Mouse (Mus musculus): Measurements from ENCODE around the gene Il10. TPM values are rescaled to one million over a fixed set of nuclear protein-coding genes. Genes with fewer than 3 reads are reported as not detected.

Il10 gene
- polyA plus RNA-seq, 1 experiment = not detected

DNA sequence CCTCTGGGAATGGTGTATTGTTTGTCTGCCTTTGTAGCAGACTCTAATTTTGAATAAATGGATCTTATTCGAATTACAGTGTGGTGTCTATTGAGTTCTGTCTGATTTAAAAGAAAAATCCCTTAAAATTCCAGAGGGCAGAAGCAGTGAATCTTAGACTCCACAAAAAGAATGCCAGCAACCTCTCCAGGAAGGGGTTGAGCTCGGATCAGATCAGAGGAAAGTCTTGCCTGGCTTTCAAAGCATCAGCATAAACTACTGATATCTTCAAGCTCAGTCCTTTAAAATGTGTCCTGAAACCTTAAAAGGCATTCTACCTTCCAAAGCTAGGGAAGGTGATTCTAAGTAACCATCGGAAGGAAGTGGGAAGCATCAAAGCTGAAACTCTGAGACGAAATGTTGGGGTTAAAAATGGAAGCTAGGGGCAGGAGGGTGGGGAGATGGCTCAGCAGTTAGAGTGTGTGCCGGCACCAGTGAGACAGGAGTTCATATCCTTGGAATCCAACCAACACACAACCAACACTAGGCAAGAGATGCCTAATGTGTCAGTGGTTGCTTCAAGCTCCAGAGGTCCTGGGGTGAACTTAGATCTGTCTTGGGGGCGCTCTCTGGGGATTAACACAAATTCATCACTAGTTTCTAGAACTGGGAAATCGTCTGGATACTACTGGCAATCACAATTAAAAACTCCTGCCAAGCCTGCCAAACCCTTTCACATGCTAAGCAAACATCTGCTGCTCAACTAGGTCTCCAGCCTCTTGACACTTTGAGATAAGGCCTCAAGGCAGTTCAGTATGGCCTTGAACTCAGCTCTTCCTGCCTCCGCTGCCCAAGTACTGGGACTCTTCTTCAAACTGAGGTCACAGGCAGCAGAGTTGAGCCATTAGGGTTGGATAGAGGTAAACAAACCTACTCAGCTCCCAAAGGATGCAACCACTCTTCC lies 5.5 kb downstream of the Il10 start:
- H3K4me1 ChIP-seq (ENCODE audit: control insufficient read depth) = peaks cover 27% of the 10 kb centered on the region
- no peaks in the 10 kb centered on the region for H3K9me3 ChIP-seq (ENCODE audit: control insufficient read depth, low read length)
- TF ChIP-seq TAL1 (IDR thresholded peaks at IDR 0.05; ENCODE audit: low read length) = no peak
- no peak for TF ChIP-seq GATA1 (IDR thresholded peaks at IDR 0.05; ENCODE audit: low read length)
- no peaks in the 10 kb centered on the region for H3K36me3 ChIP-seq (ENCODE audit: control insufficient read depth)
- H3K27me3 ChIP-seq (ENCODE audit: control insufficient read depth) = peaks cover 20% of the 10 kb centered on the region
- H3K4me3 ChIP-seq (replicated peaks) = no peak overlapping the region

DNA sequence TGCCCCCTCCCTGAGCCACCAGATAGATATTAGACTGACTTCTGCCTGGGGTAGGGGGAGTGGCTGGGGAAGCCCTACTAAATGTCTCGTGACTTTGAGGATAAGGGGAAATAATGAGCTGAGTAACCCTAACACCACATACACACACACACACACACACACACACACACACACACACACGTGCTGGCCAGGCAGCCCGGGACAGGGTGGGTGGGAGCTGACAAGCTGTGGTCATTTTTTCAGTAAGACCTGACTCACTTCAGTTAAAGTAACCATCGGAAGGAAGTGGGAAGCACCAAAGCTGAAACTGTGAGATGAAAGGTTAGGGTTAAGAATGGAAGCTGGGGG lies 6.2 kb downstream of the Il10 start:
- H3K36me3 ChIP-seq (ENCODE audit: control insufficient read depth) = no peaks in the 10 kb centered on the region
- no peaks in the 10 kb centered on the region for H3K9me3 ChIP-seq (ENCODE audit: control insufficient read depth, low read length)
- TF ChIP-seq TAL1 (IDR thresholded peaks at IDR 0.05; ENCODE audit: low read length) (no peak), GATA1 (IDR thresholded peaks at IDR 0.05; ENCODE audit: low read length) (no peak)
- H3K27me3 ChIP-seq (ENCODE audit: control insufficient read depth) = peaks cover 16% of the 10 kb centered on the region
- peaks cover 29% of the 10 kb centered on the region for H3K4me1 ChIP-seq (ENCODE audit: control insufficient read depth)
- no peak overlapping the region for H3K4me3 ChIP-seq (replicated peaks)

DNA sequence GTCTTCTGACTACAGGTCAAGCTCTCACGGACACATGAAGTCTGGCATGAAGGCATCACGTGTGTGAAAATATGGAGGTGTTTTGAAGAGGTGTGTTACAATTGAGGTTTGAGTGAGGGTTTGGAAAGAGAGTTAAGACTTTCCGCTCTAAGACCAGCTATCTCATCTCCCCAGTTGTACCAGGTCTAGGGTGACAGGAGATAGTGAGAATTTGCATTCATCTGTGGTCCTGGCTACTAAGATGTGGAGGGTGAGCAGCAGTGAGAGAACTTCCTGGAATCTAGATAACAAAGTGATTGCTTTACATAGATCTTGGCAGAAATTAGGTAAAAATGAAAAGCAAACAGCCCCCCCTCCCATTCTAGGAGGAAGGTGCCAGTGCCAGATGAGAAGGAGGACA lies 9.6 kb downstream of the Il10 start:
- no peaks in the 10 kb centered on the region for H3K27me3 ChIP-seq (ENCODE audit: control insufficient read depth)
- 0 out of 3 replicates have a peak, but pooled peaks have one; percentile 15 for TF ChIP-seq TAL1 (IDR thresholded peaks at IDR 0.05; ENCODE audit: low read length)
- TF ChIP-seq GATA1 (IDR thresholded peaks at IDR 0.05; ENCODE audit: low read length) = no peak
- no peaks in the 10 kb centered on the region for H3K36me3 ChIP-seq (ENCODE audit: control insufficient read depth)
- no peak overlapping the region for H3K4me3 ChIP-seq (replicated peaks)
- H3K4me1 ChIP-seq (ENCODE audit: control insufficient read depth) = peaks cover 29% of the 10 kb centered on the region
- H3K9me3 ChIP-seq (ENCODE audit: control insufficient read depth, low read length) = no peaks in the 10 kb centered on the region

DNA sequence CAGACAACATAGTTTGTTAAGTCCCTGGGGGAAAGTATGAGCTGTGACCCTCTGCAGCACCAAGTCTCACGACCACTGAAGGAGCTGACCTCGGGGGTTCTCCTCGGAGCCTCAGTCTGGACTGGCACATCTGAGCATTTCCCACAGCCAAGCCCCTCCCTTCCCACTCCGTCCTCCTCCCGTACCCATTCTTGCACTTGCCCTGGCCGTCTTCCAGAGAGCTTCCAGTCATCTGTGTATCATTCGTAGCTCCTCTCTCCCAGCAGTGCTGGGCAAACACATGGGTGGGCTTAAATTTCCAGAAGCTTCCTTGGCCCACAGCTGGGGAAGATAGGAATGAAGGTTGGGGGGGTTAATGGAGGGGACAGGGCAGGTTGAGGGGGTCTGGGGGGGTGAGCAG lies 10.6 kb downstream of the Il10 start:
- H3K9me3 ChIP-seq (ENCODE audit: control insufficient read depth, low read length) = no peaks in the 10 kb centered on the region
- H3K4me1 ChIP-seq (ENCODE audit: control insufficient read depth) = peaks cover 26% of the 10 kb centered on the region
- H3K4me3 ChIP-seq (replicated peaks) = no peak overlapping the region
- H3K27me3 ChIP-seq (ENCODE audit: control insufficient read depth) = no peaks in the 10 kb centered on the region
- TF ChIP-seq GATA1 (IDR thresholded peaks at IDR 0.05; ENCODE audit: low read length) = no peak
- TF ChIP-seq TAL1 (IDR thresholded peaks at IDR 0.05; ENCODE audit: low read length) = no peak
- no peaks in the 10 kb centered on the region for H3K36me3 ChIP-seq (ENCODE audit: control insufficient read depth)

DNA sequence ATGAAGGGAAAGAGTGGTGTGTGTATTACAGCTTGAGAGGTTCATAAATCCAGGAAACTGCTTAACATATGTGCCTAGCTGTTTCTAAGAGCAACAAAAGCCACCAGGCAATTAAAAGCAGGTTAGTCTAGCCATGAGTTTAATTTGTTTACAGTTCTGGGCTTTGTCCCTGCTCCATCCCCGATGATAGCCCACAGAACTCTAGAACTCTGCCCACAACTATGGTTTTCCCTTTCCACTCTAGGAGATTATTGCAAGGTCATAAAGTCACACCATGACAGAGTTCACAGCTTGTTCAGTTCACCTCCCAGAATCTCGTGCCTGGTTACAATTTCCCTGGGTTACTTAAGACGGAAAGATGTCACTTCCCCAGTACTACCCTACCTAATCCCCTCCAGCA lies 11.6 kb downstream of the Il10 start:
- Histone ChIP-seq H3K4me3 (replicated peaks) (no peak overlapping the region), H3K9me3 (ENCODE audit: control insufficient read depth, low read length) (no peaks in the 10 kb centered on the region), H3K27me3 (ENCODE audit: control insufficient read depth) (no peaks in the 10 kb centered on the region), H3K4me1 (ENCODE audit: control insufficient read depth) (peaks cover 20% of the 10 kb centered on the region), H3K36me3 (ENCODE audit: control insufficient read depth) (no peaks in the 10 kb centered on the region)
- TF ChIP-seq GATA1 (IDR thresholded peaks at IDR 0.05; ENCODE audit: low read length) (no peak), TAL1 (IDR thresholded peaks at IDR 0.05; ENCODE audit: low read length) (no peak)

DNA sequence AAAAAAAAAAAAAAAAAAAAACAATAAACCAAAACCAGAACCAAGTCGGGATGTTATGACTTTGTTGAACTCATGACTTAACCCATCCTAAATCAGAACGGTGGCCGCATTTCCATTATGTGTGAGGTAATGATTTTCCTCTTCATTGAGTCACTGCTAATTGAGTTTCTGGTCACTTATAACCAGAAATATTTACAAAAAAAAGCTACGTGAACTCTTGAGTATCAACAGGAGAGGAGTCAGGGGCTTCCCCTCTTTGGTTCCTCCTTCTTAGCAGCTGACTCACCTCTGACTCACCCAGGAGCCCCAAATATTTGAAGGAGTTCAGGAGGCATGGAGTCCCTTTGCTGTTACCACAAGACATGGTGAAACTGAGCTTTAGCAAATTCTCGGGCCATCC lies 18.4 kb downstream of the Il10 start:
- no peak overlapping the region for H3K4me3 ChIP-seq (replicated peaks)
- no peaks in the 10 kb centered on the region for H3K4me1 ChIP-seq (ENCODE audit: control insufficient read depth)
- TF ChIP-seq GATA1 (IDR thresholded peaks at IDR 0.05; ENCODE audit: low read length) (no peak), TAL1 (IDR thresholded peaks at IDR 0.05; ENCODE audit: low read length) (no peak)
- no peaks in the 10 kb centered on the region for H3K36me3 ChIP-seq (ENCODE audit: control insufficient read depth)
- no peaks in the 10 kb centered on the region for H3K9me3 ChIP-seq (ENCODE audit: control insufficient read depth, low read length)
- no peaks in the 10 kb centered on the region for H3K27me3 ChIP-seq (ENCODE audit: control insufficient read depth)

DNA sequence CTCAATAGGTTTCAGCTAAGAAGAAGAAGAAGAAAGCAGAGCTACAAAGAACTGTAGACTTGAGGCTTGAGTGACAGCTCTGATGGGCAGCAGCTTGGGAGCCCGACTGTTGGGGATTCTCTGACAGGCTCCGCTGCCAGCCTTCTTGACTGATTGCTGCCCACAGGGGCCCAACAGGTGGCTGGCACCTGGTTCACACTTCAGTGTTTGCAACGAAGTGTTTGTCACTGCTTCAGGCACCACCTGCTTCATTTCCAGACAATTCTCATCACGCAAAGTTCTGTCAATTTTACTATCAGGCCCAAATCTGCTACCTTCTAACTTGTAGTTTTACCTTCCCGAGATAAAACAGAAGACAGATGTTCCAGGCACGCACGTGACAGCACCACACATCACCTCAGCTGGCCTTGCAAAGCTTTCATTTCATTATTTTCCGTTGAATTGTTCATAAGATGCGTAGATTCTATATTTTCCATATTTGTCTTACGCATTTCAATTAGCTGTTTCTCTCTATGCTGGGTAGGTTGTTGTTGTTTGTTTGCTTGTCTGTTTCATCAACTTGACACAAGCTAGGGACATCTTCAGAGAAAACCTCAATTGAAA lies 18.9 kb downstream of the Il10 start:
- Histone ChIP-seq H3K36me3 (ENCODE audit: control insufficient read depth) (no peaks in the 10 kb centered on the region), H3K9me3 (ENCODE audit: control insufficient read depth, low read length) (no peaks in the 10 kb centered on the region), H3K27me3 (ENCODE audit: control insufficient read depth) (no peaks in the 10 kb centered on the region), H3K4me1 (ENCODE audit: control insufficient read depth) (no peaks in the 10 kb centered on the region), H3K4me3 (replicated peaks) (no peak overlapping the region)
- TF ChIP-seq TAL1 (IDR thresholded peaks at IDR 0.05; ENCODE audit: low read length) (no peak), GATA1 (IDR thresholded peaks at IDR 0.05; ENCODE audit: low read length) (no peak)

DNA sequence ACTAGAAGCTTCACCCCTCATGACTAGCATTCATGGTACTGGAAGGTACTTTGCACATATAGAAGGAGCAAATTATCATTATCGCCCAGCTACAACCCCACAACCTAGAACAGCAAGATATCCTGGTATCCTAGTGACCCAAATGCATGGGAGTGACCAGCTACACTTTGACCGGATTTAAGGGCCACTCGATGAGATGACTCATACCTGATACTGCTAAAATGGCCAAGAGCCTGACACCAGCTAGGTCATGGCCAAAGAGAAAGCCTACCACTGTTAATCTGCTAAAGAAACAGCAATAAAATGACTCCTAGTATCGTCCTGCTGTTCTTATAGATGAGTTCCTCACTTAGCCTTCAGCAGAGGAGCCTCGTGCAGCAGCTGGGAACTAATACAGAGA lies 19.8 kb downstream of the Il10 start:
- no peak overlapping the region for H3K4me3 ChIP-seq (replicated peaks)
- no peaks in the 10 kb centered on the region for H3K4me1 ChIP-seq (ENCODE audit: control insufficient read depth)
- no peaks in the 10 kb centered on the region for H3K9me3 ChIP-seq (ENCODE audit: control insufficient read depth, low read length)
- TF ChIP-seq TAL1 (IDR thresholded peaks at IDR 0.05; ENCODE audit: low read length) (no peak), GATA1 (IDR thresholded peaks at IDR 0.05; ENCODE audit: low read length) (no peak)
- no peaks in the 10 kb centered on the region for H3K27me3 ChIP-seq (ENCODE audit: control insufficient read depth)
- H3K36me3 ChIP-seq (ENCODE audit: control insufficient read depth) = no peaks in the 10 kb centered on the region

DNA sequence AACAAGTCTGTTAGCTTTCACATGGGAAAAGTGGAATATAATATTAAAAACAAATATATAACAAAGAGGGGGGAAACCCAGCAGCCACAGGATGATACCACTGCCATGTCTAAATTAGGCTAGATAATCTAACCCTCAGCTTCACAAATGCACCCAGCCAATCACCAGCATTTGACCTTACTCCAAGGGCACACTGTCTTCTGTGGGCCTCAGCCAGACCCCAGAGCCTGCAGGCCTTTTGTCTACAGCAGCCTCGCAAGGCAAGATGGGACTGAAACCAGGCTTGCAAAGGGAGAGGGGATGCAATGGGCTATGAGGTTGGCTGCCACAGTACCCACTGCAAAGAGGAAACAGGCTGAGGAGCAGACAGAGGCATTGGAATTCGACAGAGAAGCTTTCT lies 22.6 kb downstream of the Il10 start:
- Histone ChIP-seq H3K36me3 (ENCODE audit: control insufficient read depth) (no peaks in the 10 kb centered on the region), H3K4me1 (ENCODE audit: control insufficient read depth) (no peaks in the 10 kb centered on the region), H3K9me3 (ENCODE audit: control insufficient read depth, low read length) (no peaks in the 10 kb centered on the region), H3K27me3 (ENCODE audit: control insufficient read depth) (no peaks in the 10 kb centered on the region), H3K4me3 (replicated peaks) (no peak overlapping the region)
- TF ChIP-seq TAL1 (IDR thresholded peaks at IDR 0.05; ENCODE audit: low read length) = no peak
- no peak for TF ChIP-seq GATA1 (IDR thresholded peaks at IDR 0.05; ENCODE audit: low read length)

Data from erythroblast, embryonic 14.5 days (primary cell).